Mouse (Mus musculus): ENCODE data around the gene Slc16a11.
A peak's percentile ranks its signal among the peaks of the same experiment; 100 is the strongest.
"Not testable (repeated sequence)": the region's sequence is repeated elsewhere in the genome, so short reads cannot be mapped to it uniquely, and the experiment has no call there.

Slc16a11 gene

DNA sequence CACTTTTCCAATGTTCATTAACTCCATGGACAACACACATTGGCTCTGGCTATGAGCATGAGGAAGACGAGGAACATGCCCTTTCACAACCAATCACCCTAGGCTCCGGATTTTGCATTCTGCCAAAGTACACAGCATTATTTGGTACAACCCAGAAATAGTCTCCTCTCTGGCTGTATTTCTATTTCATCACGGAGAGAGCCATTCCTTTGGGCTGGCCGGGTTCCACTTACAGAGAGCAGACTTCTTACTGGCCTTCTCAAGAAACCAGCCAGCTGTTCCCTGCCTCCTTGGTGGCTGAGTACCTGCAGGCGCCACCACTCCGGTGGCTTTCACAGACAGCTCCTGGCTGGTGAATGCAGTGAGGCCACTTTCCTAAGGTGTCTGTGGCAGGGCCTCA is at the start of gene Slc16a11:
TSS of gene Slc16a11 (plus strand) at position 330 of the 400 bp plus-strand sequence.
- no peak for DNase-seq (ENCODE audit: low read depth)

DNA sequence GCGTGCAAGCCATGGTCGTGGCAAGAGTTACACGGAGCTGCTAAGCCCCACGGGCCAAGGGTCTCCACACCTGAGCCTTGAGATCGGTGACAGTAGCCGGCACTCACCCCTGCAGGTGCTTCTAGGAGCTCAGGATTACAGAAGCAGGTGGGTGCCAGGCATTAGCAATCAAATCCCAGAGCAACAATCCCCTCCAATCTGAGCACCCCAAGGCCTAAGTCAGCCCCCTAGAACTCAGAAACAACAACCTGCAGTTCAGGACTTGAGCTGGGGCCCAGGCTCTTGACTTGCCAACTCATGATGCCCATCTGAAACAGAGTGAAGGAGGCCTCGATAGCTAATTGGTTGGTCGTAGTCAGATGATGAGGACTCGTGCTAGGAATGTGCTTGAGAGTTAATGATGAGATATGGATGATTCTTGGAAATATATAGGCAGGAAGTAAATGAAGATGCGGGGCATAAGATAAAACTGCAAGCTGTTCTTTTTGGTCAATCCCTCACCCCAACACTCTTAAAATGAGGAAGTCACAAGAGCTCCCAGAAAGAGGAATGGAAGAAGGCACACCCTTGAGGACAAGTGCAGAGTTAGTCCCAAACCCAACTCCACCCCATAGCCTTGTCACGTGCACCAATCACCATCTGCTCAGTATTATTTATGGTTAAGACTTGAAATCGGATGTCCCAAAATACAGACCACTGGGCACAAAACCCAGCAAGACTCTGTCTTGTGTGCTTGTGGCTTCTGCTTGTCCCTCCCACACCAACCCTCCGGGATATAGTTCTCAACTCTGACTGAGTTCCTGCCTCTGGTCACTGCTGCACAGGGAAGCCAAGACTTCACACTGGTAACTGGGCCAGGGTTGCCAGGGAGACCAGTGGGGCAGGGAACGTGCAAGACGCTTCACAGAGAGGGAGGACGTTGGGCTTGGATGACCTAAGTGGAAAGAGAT is 46.3 kb upstream of the Slc16a11 start:
- DNase-seq (ENCODE audit: low read depth): no peak

DNA sequence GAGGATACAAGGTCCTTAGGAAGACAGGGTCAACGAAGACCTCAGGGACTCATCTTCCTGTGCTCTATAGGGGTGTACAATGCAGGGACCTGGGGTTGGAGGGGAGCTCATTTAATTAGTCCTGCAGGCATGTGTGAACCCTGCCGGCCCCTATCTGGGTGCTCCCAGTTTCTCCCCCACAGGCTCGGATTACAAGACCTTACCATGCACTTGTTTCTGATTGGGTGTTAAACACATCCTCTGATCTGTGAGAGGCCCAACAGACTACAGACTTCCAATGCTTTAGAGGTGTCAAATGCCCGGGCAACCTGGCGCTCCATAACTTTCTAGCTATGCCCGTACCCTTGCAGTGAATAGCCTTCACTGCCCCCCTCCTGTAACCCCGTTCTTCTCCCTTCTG is 44.4 kb upstream of the Slc16a11 start:
- no peak for DNase-seq (ENCODE audit: low read depth)

DNA sequence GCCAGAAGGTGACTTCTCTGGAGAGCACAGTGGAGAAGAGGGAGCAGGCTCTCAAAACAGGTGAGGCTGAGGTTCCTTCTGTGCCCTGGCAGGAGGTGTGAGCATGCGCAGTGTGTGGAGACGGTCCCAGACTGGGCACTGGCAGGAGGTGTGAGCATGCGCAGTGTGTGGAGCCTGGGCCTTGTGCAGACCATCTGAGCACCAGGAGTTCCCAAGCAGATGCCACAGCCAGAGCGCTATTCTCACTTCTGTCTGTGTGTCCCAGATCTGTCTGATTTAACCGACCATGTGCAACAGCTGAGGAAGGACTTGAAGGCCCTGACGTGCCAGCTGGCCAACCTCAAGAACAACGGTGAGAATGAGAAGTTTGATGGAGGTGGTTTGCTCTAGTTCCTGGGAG is 43.1 kb upstream of the Slc16a11 start:
- not testable (repeated sequence) for DNase-seq (ENCODE audit: low read depth)

DNA sequence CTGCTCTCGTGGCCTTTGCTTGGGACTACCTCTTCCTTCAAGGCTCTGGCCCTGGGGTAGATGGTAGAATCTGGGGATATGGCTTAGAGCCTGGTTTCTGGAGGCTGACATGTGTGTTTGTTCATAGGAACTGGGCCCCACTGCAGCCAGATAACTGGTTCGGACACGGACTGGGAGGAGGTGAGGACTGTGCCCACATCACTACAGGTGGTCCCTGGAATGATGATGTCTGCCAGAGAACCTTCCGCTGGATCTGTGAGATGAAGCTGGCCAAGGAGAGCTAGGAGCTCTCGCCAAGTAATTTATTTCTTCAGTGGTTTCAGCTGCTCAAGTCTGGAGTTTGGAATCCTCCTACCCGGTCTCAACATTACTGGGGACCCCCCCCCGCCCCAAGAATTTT is 42.3 kb upstream of the Slc16a11 start:
- no peak for DNase-seq (ENCODE audit: low read depth)

DNA sequence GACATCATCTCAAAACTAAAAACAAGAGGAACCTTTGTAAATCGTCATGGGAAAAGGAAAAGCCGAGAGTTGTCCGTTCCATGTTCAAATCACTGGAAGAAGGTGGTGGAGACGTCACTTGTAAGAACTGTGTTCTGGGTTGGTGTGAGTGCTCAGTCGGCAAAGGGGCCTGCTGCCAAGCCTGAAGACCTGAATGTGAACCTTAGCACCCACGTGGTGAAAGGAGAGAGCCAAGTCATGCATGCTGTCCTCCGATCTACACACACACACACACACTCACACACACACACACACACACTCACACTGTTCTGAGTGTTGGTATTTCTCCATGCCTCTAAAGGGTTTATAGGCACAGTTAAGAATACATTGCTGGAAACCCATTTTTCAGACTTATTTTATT is 41.4 kb upstream of the Slc16a11 start:
- no peak for DNase-seq (ENCODE audit: low read depth)

DNA sequence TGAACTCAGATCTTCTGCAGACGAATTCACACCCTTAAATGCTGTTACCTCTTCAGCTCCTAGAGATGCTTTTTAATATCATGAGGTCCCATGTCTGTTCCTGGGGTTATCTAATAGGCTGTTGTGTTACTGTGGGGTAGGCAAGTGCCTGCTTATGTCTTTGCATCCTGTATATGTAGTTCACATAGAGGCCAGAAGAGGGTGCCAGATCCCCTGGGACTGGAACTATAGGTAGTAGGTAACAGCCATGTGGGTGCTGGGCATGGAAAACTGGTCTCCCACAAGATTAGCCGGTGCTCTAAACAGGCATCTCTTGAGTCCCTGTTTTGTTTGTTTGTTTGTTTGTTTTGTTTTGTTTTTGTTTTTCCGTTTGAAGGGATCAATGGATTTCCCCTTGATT is 40.7 kb upstream of the Slc16a11 start:
- no peak for DNase-seq (ENCODE audit: low read depth)

DNA sequence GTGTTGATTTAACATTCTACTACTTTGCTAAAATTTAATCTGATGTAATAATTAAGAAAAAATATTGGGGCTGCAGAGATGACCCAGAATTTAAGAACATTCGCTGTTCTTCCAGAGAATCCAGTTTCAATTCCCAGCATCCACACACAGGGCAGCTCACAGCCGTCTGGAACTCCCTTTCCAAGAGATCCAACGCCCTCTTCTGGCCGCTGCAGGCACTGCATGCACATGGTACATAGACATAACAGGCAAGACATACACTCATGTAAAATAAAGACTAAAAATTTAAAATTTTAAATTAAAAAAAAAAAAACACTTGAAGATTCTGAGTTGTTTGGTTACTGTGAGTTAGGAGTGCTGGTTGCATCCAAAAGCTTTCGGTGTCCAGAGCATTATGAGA is 40.3 kb upstream of the Slc16a11 start:
- DNase-seq (ENCODE audit: low read depth): no peak

DNA sequence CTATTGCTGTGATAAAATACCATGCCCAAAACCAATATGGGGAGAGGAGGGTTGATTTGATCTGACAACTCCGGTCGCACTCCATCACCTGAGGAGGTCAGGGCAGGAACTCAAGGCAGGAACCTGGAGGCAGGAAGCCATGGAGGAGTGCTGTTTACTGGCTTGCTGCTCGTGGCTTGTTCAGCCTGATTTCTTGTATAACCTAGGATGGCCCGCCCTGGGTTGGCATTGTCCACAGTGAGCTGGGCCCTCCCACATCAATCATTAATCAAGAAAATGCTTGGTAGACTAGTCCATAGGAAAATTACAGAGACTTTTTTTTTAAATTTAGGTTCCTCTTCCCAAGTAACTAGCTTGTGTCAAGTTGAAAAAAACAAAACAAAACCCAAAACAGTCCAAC is 38.1 kb upstream of the Slc16a11 start:
- DNase-seq (ENCODE audit: low read depth): no peak

DNA sequence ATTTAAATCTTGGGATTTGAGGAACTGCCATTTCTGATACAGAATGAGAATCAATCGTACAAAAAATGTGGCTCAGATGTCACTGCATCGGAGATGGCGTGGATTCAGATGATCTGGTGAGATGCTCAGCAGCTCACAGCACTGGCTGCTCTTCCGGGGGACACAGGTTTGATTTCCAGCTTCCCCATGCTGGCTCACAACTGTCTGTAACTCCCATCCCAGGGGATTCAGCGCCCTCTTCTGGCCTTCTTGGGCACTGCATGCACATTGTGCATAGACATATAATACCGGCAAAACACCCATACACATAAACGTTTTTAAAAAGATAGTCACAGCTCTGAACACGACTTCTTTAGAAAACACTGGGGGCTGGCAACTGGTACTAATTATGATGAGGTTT is 34.9 kb upstream of the Slc16a11 start:
- no peak for DNase-seq (ENCODE audit: low read depth)

DNA sequence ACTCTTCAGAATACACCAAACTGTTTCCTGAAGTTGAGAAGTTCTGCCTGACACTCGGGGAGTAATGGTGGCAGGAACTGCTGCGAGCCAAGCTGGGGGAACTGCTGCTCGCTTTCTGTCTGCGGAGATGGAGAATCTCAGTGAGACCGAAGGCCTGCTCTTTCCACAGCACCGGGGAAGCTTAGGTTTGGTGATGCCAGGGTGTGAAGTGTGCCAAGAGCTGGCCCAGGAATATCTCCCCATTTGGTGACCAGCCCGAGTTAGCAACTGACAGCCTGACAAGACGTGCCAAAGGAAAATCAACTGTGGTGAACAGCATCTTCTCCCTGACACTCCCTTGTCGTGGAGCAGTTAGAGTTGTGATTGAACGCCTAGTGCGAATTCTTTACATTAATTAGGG is 34.2 kb upstream of the Slc16a11 start:
- DNase-seq (ENCODE audit: low read depth): no peak

DNA sequence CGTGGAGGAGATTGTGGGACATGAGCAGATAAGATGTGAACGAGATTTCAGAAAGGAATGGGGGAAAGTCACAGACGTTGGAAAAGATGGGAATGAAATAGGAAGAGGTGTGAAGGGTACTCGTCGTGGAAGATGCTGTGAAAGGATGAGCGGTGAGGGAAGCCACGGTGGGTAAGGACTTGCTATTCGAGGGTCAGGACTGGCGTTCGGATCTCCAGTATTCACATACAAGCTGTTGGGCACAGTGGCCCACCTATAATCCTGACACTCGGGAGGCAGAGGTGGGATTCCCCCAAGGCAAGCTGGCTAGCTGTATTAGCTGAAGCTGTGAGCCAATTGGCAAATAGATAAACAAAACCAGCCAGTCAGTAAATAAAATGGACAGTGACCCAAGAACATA is 33.8 kb upstream of the Slc16a11 start:
- no peak for DNase-seq (ENCODE audit: low read depth)

DNA sequence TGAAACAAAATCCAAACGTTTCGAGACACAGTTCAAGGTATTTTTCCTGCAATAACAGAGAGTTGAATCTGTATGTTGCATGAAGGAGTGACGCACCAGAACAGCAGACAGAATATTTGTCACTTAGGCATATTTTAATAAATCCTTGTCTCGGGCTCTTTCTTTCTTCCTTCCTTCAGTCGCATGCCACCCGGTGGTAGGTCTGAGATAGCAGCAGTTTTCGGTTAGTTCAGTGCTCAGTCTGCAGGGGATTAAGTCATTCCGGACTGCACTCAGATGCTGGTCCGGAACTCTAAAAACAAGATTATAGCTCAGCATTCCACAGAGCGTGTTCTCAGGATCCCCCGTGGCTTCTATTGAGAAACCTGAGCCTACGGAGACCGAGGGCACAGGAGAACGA is 33.2 kb upstream of the Slc16a11 start:
- DNase-seq (ENCODE audit: low read depth): no peak

DNA sequence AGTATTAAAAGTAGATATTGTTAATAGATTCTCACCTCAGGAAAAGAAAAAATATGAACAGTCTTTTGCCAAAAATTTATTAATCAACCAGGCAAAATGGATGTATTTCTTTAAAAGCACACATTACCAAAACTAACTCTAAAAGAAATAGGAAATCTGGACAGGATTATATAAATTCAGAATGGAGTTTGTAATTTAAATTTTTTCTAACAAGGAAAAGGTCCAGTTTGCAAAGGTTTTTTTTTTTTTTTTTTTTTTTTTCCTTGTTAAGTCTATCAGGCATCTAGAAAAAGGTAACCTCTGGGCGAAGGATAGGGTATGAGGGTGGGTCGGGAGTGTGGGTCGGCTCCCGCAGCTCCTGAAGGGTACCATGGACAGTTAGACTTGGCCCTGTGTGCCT is 32.1 kb upstream of the Slc16a11 start:
- DNase-seq (ENCODE audit: low read depth): no peak

DNA sequence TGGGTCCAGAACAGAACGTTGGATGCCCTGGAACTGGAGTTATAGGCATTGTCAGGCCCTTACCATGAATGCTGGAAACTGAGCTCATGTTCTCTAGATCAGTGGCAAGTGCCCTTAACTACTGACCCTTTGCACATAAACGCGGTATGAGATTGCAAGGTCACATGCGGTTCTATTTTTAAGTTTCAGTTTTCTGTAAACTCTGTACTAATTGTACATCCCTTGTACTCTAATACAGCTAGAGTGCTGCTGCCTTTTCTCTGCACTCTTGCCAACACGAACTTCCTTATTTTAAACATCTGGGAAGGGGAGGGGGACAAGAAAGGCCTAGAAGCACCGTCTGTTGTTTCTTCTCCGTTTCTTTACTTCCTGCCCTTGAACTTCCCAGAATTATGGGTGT is 27.4 kb upstream of the Slc16a11 start:
- DNase-seq (ENCODE audit: low read depth): no peak

DNA sequence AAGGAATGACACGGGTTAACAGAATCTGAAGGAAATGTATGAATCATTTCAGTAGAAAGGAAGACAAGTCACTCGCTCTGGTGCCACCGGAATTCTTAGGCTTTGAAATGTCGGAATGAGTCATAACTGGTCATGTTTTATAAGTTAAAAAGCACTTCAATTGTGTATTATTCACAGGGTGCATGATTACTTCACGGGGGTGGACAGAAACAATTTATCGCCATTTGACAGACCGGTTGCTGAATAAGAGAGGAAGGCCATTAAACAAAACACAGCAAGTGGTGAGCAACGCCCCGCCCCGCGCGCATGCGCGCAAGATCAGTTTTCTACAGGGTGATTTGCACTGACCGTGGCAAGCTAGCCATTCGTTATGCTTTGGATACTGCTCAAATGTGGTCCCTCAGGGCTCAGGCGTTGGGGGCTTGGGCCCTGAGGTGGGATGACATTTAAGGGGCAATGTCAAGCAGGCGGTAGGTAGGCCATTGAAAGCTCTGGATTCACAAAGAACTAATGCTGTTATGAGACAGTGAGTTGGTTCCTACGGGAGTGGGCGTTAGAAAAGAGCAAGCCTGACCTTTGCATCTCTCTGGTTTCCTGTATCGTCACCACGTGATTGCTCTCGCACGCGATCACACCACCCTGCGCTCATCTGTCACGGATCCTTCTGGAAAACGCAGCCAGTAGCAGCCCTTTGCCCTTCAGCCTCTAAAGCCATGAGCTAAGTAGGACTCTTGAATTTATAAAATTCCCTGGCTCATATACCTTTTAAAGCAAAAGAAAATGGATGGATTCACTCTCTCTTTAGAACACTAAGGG is 23.0 kb upstream of the Slc16a11 start:
- DNase-seq (ENCODE audit: low read depth): no peak

DNA sequence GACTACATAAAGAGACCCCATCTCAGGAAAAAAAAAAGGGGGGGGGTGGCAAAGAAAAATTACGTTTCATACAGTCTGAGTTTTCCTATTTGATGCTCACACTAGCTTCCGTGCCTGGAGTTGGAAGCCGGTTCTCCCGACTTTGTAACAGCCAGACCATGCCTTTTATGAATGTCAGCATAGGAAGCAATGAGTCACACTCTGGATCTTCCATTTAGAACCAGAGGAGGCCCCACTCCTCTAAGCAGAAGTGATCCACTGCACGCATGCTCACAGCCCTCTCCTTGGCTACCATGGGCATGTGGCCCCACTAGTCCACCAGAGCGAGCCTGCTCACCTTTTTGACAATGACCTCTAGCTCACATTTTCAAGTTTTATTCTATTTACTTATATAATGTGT is 21.4 kb upstream of the Slc16a11 start:
- DNase-seq (ENCODE audit: low read depth): no peak

DNA sequence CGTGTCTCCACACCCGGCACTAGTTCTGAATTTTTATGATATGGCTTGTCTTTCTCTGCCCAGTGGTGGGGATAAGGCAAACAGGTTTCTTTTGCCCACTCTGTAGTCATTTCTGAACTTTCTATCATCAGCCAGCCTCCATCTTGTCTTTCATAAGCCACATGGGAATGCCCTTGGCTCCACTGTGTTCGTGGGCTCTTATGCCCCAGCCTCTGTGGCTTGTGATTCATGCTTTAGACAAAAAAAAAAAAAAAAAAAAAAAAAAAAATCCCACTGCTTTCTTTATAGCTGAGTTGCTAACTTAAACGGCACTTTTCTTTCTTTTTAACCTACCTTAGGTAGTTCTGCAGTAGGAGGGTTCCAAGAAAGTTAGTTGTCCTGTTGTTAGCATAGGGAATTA is 20.4 kb upstream of the Slc16a11 start:
- no peak for DNase-seq (ENCODE audit: low read depth)

DNA sequence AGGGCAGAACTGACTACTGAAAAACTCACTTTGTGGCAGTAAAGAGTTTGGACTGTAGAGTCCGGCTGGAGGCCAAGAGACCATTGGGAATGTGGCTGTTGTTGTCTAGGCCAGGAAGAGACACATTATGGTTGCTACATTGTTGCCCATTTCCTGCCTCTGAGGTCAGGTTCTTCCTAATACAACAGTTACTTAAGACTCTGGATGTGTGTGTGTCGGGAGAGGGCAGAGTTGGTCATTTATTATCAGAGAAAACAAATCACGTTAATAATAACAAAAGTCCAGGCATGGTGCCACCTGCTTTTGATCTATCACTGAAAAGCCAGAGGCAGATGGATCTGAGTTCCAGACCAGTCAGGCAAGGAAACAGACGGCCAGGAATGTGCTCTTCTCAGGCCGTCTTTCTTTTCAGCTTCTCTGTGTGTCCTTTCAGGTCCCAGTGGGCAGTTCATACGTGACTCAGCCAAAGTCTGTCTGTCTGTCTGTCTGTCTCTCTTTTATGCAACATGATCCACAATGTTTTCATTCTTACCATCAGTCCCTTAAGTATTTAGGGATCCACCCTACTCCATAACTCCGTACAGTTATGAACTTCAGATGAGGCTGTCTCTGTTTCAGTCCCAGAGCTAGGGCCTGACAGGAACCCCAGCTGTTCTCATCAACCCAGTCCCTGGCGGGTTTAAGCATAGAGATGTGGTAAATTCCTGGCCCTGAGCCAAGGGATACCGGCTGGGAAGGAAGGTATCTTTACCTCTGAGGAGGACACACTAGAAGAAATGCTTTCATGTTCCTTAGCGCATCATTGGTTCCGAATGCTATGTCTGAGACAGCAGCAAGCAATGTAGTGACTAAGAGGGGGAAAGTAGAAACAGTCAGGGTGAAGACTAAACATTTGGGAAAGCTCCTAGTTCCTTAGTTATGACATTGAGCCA is 18.9 kb upstream of the Slc16a11 start:
- no peak for DNase-seq (ENCODE audit: low read depth)

DNA sequence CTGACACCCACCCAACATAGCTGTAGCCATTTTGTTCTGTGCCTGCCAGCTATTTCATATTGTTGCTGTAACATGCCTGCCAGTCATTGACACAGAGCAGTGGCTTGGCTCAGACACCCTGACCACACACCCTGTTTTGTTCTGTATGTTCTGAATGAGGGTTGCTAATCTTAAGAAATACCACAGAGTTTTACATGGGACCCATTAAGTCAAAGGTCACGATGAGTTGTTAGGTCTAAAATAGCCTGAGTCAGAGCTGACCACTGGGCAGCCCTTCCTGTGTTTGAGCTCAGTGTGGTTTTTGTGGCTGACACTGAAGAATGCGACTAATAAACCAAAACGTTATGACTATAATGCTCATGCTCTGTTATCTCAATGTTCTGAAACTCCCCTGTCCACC is 14.2 kb upstream of the Slc16a11 start:
- peak; percentile 93 for DNase-seq (ENCODE audit: low read depth)

DNA sequence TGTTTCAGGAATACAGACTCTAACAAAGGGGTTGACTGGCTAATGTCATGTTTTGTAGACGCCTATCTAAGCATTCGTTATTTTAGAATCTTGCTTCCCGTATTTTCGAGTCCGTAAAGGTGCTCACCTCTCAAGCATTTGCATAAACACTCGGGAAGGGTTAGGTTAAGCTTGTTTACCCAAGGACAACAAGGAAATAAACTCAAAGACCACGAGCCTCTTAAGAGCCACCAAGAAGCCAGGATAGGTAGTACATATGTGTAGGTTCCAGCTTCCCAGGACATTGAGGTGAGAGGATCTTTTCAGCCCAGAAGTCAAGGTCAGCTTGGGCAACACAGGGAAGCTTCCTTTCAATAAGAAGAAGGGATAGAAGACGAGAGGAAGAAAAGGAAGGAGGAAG is 13.4 kb upstream of the Slc16a11 start:
- DNase-seq (ENCODE audit: low read depth): no peak

DNA sequence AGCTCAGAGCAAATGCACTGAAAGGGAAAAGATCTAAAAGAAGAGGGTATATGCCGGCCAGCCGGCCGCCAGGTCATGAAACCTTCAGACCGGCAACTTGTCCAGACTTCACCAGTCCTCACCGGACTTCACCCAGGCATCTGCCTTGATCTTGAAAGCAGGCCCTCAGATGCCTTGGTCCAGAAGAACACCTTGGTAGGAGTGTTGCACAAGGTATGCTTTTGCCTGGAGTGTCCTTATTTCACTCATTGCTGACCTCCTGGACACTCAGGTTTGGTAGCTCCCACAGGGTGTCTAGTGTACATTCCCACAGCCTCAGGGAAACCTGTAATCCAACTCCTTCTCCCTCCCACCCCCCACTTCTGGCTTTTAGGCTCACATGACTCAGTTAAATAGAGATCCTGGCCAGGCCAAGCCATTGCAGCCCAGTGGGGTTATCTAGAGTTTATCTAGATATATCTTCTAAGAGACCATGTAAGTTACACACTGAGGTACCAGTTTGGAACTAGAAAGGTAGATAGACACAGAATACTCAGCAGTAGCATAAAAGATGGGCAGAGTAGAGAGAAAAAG is 12.4 kb upstream of the Slc16a11 start:
- no peak for DNase-seq (ENCODE audit: low read depth)

Measured in fibroblast of lung, adult 2 months (primary cell).